Mouse (Mus musculus) regulatory T cell (primary cell): Measurements from ENCODE around the gene Gm17455.

ENCODE experiments used
- in situ Hi-C: fragments of 300-600 bp; cut with MboI, MseI; formaldehyde crosslinking; loops from one replicate; pipeline ENCODE4 v1.15.1; 2025; ENCODE audit warnings: high pct_unique_total_duplicates

The Gm17455 gene

DNA sequence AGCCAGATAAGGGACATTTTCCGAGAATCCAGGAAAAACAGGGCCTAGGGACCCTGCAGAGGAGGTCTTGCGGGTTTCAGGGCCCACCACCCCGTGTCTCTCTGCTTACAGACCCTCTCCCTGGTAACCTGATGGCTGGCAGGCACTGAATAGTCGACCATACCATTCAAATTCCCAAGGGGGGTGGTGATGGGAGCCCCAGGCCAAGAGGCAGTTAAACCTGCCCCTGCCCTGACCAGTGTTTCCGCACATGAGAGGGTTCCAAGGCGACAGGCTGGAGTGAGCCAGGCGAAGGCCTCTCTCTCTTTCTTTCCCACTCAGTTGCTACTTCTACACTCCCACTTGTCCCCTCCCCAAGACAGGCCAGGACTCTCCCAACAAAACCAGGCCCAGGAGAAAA is at the start of gene Gm17455:
TSS of gene Gm17455 (plus strand) at position 278 of the 400 bp plus-strand sequence.
- in situ Hi-C loops, result no loop called here

DNA sequence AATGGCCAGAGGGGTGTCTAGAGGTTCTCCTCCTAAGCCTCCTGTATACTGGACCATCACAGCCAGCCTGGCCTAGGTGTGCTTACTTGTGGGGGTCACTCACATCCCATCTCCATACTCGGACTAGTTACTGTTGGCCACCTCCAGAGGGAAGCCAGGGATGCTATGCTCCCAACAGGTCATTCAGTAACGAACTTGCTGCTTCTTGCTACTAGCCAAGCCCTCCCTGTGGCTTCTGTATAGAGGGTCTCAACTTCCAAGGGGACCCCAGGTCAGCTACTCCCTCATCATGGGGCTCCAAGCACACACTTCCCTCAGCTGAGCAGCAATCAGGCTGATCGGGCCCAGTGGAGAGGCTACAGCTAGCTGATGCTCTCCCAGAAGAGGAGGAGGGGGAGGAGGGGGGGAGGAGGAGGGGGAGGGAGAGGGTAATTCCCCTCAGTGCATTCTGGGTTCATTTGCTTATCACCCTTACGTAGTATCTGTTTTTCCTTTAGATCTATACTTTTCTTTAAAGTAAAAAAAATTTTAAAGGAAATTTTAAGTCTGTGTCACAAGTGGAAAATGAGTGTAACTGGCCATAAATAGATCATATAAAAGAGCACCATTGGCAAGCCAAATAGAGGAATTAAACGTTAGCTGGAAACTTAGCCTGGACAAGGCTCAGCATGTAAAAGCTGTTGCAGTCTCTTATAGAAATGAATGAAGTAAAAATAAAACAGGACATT is 49.3 kb upstream of the Gm17455 start:
- in situ Hi-C loops, result no loop called here

DNA sequence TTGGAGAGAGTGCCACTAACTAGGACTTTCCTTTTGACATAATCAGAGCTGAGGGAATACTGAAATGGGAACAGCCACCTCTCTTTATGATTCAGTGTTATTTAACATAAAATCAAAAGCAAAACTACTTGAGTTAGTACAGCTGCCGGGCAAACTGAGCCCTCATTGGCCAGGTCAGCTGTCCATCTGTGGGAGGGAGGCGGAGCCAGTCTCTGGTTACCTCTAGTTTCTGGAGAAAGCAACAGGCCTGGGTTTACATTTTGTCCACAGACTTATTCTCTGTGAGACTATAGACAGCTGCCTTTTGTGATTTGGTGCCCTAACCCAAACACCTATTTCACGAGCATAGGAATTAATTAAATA is 48.7 kb upstream of the Gm17455 start:
- in situ Hi-C loops, result no loop called here

DNA sequence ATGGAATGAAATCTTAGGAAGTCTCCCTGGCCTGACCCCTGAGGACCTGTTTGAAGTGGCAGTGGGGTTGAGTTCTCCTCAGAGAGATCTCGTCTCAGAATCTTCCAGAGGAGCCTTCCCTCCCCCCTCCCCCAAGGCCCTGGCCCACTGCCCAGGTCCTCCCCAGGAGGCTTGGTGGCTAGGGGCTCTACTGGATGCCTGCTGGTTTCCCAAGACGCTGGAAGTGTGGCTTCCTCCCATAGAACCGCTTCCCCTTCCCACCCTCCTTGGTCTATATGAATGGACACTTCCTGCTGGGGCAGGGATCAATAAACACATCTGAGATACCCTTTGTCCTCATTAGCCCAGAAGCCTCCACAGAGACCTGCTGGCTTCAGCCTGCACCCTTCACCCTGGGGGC is 48.3 kb upstream of the Gm17455 start:
- in situ Hi-C loops, result no loop called here

DNA sequence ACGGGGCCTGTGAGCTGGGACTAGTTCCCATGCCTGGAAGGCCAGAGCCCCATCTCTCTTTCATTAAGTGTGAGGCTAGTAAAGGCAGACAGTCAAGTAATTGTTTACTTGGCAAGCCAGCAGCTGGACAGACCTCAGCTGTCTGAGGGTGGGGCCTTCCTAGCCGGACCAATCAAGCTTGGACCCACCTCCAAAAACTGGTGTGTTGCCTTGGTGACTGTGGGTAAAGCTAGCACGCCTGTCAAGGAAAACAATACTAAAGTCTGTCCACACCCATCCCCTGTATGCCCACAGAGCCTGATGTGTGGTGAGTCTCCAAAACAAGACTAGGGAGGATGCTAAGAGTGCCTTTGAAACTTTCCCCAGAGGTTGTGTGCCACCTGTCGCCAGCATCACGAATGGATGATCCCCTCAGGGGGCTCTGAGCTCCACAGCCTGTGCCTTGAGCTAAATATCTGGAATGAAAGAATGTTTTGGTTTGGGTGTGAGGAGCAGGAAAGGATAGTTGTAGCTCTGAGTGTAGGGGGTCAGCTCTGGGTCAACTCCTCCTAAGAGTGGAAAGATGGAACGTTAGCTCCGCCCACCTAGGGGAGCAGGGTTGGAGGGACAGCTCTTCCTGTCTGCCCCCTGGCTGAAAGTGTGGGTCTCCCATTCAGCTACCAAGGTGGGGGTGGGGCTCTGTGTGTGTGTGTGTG is 47.6 kb upstream of the Gm17455 start:
- in situ Hi-C loops, result no loop called here

DNA sequence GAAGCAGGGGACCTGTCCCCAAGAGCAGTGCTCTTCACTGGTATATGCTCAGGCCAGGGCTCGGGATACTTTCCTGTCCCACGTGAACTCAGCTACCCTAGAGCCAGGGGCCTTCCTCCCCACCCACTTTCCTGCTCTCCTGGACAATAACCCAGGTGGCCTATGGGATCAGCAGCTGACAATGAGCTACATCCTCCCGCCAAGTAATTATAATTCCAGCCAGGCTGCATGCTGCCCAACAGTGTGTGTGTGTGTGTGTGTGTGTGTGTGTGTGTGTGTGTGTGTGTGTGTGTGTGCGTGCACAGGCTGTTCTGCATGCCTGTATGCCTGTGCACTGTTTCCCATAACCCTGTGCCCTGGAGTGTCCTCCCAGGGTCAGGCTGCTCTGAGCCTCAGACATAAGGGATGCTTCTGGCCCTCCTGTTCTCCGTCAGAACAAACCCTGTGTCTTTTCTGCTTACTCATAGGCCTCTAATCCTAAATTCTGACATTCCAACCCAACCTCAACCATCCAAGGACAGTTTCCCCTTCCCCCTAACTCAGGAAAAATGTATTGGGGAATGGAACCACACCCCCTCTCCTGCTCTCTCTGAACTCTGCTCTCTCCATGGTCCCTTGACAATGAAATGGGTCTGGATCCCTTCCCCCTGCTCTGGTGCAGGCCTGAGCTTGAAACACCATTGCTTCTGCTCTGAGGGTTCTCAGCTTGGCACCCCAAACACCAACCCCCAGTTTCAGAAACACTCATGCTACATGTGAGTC is 46.1 kb upstream of the Gm17455 start:
- in situ Hi-C loops, result no loop called here

DNA sequence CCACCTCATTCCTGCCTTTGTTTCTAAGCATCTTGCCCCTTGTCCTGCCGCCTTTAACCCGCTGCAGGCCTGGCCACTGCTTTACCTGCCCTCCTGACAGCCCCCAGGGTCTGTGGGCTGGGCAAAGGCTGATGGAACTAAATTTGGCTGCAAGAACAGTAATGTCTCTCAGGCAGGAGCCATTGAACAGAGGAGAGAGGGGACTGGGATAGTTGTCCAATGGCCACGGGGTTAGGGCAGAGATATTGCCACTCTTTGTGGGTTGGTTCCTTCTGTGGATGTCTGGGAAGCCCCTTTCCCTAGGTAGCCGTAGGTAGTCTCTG is 45.6 kb upstream of the Gm17455 start:
- in situ Hi-C loops, result no loop called here

DNA sequence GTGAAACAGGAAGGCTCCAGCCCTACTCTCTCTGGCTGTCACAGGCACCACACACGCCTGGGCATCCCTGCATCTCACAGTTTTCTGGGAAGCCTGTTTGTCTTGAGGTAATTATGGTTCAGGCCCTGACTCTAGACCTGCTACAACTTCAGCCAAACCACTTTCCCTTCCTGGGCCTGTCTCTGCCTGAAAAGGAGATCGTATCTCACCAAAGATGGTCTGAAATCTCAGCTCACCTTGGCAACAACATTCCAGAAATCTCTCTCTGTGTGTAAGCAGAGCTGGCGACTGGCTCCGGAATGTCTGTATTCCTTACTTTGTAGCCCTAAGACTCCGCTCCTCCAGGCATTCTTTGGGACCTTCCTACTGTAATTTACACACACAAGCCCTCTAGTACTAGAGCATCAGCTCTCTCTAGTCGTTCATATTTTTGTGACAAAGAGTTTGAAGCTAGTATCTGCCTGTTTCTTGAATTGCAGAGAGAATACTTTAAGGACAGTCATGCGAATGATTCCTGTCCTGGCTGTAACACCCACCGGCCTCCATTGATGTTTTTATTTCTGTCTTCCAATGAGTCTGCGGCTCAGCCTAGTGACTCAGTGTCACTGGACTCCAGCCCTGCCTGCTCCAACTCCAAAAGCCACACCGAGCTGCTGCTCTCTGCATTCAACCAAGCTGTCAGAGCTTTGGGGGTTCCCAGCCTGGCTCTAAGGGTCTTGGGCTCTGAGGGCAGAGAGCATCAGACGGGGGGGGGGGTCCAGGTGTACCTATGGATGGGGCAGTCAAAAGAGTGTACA is 44.4 kb upstream of the Gm17455 start:
- in situ Hi-C loops, result no loop called here

DNA sequence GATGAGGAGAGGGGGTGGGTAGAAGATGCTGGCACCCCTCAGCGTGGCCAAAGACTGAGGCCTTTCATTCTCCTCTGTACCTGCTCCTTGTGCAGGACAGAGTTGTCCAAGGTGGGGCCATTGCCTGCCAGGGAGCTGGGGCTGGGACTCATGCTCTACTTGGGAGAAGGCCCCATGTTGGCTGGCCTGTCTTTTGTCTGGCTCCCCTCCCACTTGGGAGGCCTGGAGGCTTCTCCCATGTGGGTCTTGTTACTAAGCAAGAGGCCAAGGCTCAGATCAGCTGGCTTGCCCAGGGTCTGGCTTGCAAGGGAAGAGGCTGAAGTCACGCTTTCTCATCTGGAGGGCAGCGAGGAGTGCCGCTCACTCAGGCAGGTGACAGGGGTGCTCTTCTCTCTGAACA is 42.1 kb upstream of the Gm17455 start:
- in situ Hi-C loops, result no loop called here

DNA sequence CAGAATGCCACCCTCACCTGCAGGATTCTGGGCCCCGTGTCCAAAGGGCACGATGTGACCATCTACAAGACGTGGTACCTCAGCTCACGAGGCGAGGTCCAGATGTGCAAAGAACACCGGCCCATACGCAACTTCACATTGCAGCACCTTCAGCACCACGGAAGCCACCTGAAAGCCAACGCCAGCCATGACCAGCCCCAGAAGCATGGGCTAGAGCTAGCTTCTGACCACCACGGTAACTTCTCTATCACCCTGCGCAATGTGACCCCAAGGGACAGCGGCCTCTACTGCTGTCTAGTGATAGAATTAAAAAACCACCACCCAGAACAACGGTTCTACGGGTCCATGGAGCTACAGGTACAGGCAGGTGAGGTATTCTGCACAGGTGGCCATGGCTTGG is 41.6 kb upstream of the Gm17455 start:
- in situ Hi-C loops, result no loop called here

DNA sequence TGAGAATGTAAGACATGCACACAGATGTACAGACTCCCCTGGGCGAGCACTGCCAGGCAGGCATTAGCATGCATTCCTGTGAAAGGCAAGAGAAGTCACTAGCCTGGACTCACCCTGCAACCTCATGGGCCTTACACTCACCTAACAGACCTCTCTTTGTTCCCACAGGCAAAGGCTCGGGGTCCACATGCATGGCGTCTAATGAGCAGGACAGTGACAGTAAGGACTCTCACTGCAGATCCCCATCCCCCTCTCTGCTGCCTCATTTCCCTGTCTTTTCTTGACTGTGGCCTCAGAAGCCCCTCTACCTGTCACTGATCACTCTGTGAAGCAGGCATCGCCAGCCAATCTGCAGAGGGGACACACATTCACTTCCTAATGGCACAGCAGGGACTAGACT is 40.8 kb upstream of the Gm17455 start:
- in situ Hi-C loops, result no loop called here

DNA sequence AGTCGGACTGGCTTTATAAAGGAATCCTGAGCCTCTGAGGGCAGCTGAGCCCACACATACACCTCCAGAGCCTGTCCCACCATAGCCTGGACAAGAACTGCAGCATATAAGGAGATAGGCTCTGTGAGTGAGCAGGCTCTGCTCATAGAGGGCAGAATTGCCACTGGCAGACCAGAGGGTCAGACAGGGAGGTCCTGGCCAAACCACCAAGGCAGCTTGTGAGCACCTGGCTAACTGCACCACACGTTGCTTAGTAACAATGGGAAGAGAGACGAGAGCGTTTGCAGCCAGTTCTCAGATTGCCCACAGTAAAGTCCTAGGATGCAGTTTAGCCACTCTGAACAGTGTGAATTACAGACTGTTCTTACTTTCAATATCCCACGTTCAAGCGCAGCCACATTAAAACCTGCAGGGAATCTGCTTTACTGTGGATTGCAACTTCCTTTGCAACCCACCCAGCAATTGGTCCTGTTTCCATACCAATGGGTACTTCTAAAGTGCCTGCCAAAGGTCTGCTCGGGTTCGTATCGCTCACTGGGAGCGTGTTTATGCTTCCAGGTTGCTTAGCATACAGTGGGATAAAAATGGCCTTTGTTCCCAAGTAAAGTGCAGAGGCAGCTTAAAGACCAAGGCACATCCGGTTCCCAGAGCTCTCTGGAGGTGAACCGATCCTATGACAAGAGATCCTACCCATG is 37.8 kb upstream of the Gm17455 start:
- in situ Hi-C loops, result no loop called here

DNA sequence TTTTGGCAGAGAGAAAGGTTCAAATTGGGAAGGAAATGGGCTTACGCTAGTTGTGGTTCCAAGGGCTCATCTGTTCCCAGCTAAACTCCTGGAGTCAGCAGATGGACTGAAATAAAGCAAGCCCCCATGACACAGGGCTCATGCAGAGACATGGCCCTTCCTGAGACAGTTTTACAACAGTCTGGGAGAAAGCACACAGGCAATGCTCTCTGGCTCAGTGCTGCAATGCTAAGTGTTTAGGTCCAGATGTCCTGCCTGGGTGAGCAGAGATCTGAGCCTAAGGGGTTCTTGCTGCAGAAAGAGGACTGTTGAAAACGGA is 37.3 kb upstream of the Gm17455 start:
- in situ Hi-C loops, result no loop called here

DNA sequence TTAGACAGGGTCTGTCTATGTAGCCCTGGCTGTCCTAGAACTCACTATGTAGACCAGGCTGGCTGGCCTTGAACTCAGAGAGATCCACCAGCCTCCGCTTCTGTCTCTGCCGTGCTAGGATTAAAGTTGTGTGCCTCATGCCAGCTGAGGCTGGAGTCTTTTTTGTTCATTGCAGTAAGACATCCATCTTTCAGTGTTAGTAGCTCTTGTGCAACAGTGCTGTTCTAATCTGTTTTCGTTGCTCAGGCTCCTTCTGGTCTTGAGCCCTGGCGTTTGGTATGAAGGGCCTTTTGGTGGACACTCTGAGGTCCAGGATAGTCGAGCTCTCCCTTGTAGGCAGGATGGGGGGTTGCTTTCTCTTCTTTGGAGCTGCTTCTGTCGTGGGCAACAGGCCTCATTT is 36.1 kb upstream of the Gm17455 start:
- in situ Hi-C loops, result no loop called here

DNA sequence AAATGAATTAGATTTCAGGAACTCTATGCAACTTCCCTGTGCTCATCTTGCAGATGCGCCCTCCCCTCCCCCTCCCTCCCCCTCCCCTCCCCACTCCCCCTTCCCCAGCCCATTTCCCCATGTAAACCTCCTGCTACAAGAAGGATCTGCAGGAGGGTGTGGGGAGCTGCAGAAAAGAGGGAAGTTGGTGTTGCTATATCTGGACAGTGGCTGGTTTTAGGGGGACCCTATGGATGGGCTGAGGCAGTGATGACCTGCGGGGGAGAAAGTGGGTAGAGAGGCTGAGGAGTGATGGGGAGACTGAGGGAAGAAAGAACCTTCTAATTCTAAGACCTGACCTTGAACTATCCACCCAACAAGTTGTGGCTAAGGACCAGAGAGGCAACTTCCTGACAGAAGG is 32.4 kb upstream of the Gm17455 start:
- in situ Hi-C loops, result no loop called here

DNA sequence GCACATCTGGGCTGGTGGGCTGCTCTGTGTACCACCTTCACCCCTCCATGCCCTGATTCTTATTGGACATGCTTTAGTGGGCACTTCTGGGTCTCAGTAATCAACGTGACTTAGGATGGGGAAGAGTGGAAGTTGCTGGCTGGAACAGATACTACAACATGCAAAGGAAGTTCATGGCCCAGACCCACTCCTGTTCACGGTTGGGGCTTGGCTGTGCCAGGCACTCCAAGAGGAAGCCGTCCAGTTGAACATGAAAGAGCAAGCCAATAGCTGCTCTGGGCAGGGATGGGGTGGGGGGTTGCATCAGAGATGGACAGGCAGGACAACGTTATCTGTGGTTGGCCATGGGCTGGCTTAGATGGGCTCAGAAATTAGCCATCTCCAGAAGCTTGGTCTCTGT is 31.6 kb upstream of the Gm17455 start:
- in situ Hi-C loops, result no loop called here

DNA sequence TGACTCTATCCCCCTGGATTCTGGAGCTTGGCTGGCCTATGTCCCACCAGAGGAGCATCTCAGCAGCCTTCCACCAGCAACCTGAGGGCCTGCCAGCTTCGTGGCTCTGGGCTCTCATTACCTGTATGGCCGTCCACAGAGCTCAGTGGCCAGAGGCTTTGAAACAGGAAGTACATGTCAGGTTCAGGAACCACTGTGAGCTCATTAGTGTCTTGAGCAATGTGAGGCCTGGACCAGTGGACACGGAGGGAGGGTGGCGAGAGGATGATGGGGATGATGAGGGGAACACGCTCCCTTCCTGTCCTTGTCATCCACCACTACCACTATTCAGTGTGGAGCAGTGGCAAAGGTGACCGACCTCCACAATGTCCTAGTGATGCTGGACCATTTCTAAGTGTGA is 30.1 kb upstream of the Gm17455 start:
- in situ Hi-C loops, result no loop called here

DNA sequence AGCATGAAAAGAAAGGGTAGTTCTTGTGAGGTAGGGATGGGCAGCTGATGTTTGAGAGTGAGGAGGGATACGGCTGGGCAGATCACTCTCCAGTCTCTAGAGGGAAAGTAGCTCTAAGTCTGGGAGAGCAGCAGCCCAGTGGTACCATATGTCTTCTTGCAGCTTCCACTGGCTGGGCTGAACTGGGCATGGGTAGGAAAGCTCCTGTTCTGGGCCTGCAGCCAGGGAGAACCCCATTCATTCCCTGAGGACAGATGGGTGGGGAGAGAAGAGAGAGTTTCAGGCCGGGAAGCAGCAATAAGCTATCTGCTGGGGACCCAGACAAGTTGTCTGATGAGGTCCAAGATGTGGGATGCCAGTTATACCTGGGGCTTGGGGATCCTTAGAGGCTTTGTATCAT is 29.4 kb upstream of the Gm17455 start:
- in situ Hi-C loops, result loop anchor here (5.0 to 10.0 kb wide), 3 partner anchors 385 to 1148 kb away; partner anchors contain the start of genes Sept10, Slc29a3 and Sowahc

DNA sequence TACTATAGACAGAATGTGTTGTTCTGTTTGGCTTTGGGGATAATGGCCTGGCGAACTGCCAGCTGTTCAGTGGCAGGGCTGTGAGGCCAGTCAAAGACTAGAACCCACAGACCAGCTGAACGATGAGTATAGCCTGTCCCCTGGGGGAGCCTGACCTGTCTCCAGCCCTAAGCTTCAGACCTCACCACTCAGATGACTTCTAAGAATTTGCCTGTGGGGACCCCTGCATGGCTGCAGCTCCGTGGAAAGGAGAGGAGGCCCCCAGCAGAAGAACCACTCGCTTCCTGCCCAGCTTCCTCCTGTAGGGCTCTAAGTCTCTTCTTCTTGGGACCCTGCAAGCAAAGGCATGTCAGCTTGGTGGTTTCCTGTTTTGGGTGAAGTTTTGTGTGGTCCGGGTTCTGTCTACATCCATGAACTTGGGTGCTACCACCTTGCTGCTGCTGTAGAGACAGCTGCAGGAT is 28.9 kb upstream of the Gm17455 start:
- in situ Hi-C loops, result loop anchor here (5.0 to 10.0 kb wide), 3 partner anchors 384 to 1148 kb away; partner anchors contain the start of genes Sept10, Slc29a3 and Sowahc

DNA sequence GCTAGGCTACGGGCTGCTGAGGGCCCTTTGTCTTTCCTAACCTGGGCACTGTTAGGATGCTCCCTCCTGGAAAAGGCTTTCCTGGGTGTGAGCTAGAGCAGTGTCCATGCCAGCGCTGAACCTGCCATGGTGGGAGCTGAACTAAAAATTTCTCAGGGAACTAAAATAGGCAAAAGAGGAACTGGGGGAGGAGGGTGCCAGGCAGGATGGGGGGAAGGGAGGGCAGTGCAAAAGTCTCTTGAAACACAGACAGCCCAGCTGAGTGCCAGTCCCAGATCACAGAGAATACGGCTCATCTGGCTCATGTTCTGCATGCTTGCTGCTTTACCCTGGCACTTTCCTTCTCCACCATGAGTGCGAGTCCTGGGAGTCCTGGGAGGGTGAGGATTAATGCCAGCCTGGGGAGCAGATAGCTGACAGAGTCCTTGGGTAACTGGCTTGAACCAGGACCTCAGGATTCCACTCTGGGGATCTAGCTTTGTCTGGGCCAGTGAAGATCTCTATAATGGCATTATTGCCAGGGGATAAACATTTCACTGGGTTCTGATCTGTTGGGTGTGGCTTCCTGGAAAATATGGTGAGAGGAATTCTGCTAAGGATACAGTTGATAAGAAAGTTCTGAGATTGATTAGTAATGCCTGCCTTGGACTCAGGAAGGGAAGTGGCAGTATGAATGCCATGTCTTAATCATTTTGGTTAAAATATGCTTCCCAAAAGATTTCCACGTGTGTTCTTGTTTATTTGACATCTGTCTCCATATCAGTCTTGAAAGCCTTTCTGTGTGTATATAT is 27.7 kb upstream of the Gm17455 start:
- in situ Hi-C loops, result loop anchor here (5.0 to 10.0 kb wide), 3 partner anchors 383 to 1149 kb away; partner anchors contain the start of genes Sept10, Slc29a3 and Sowahc
